Mouse (Mus musculus) spleen, postnatal 10 days (tissue): ENCODE measurements around the gene Hoxb5.

Experiments used
- DNase-seq, 2 experiments: peaks; one replicate each; pipeline ENCODE4 v3.0.0; 2021 to 2022; ENCODE audit warnings: low spot score in 2 of 2

The Hoxb5 gene

GRCm38 (mm10) chr11:96288455-96289221 is 14.5 kb upstream of the Hoxb5 start:
- no peak for DNase-seq

- no peak for DNase-seq
Observed at GRCm38 (mm10) chr11:96289293-96289692, 13.8 kb upstream of the Hoxb5 start.

- DNase-seq, result no peak
Observed at GRCm38 (mm10) chr11:96289837-96290236, 13.3 kb upstream of the Hoxb5 start.

GRCm38 (mm10) chr11:96290705-96291355 is 12.3 kb upstream of the Hoxb5 start:
- no peak for DNase-seq

GRCm38 (mm10) chr11:96291681-96292564 is 11.2 kb upstream of the Hoxb5 start, which contains the start of gene Hoxb6:
Gene Hoxb6, plus strand, starts transcription at chr11:96292476.
- DNase-seq, result no peak

GRCm38 (mm10) chr11:96292565-96293301 is 10.4 kb upstream of the Hoxb5 start:
- DNase-seq, result no peak

- no peak for DNase-seq
Observed at GRCm38 (mm10) chr11:96293302-96293921, 9.7 kb upstream of the Hoxb5 start.

- peak; percentile 29 to 74 for DNase-seq
Observed at GRCm38 (mm10) chr11:96294245-96295091, 8.7 kb upstream of the Hoxb5 start.

- DNase-seq, result no peak
Observed at GRCm38 (mm10) chr11:96295092-96295835, 7.9 kb upstream of the Hoxb5 start.

GRCm38 (mm10) chr11:96296997-96297396 is 6.1 kb upstream of the Hoxb5 start:
- DNase-seq, result no peak

- no peak for DNase-seq
Observed at GRCm38 (mm10) chr11:96297428-96297827, 5.7 kb upstream of the Hoxb5 start.

- DNase-seq, result no peak
Observed at GRCm38 (mm10) chr11:96297968-96298635, 5.0 kb upstream of the Hoxb5 start.

- DNase-seq, result no peak
Observed at GRCm38 (mm10) chr11:96298895-96299667, 4.1 kb upstream of the Hoxb5 start.

- no peak for DNase-seq
Observed at GRCm38 (mm10) chr11:96299781-96300180, 3.4 kb upstream of the Hoxb5 start.

GRCm38 (mm10) chr11:96300354-96301063 is 2.6 kb upstream of the Hoxb5 start:
- DNase-seq, result no peak

- DNase-seq, result no peak
Observed at GRCm38 (mm10) chr11:96301064-96301431, 2.1 kb upstream of the Hoxb5 start.

- DNase-seq, result no peak
Observed at GRCm38 (mm10) chr11:96301837-96302236, 1.3 kb upstream of the Hoxb5 start.
